Mouse (Mus musculus): ENCODE measurements around the gene Plgrkt.

The Plgrkt gene

GRCm38 (mm10) chr19:29354895-29355877, 12.0 kb downstream of the Plgrkt start:
- peak; percentile 74 to 92 for DNase-seq (ENCODE audit: low spot score in 2 of 2)

- no peak for DNase-seq (ENCODE audit: low spot score in 2 of 2)
These were observed 16.2 kb downstream of the Plgrkt start for GRCm38 (mm10) chr19:29350991-29351390.

DNA sequence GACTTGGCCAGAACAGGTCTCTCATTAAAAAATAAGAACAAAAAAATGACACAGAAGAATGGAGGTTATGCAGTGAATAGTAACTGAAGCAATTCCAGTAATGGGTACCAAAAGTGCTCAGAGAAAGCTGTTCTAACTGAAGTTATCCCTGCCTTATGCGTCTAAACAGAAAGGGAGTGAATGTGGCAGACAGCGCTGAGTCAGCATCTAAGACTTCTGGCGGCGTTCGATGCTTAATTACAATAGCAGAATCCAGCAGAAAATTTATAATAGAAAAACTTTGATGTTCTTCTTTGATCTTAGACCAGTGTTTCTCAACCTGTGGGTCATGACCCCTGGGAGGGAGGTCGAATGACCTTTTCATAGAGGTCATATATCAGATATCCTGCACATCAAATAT, 21.6 kb downstream of the Plgrkt start:
- no peak for DNase-seq (ENCODE audit: low spot score in 2 of 2)

DNA sequence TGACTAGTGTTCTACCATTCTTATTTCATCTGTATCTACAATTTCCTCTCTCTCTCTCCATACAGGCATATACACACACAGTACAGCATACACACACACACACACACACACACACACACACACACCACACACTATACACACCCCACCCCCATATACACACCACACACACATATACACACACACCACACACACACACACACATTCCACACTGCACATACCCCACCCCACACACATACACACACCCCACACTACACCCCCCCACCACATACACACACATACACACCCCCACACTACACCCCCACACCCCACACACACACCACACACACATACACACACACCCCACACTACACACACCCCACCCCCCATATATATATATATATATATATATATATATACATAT, 22.3 kb downstream of the Plgrkt start:
- DNase-seq (ENCODE audit: low spot score in 2 of 2), result no peak

GRCm38 (mm10) chr19:29342281-29342680, 24.9 kb downstream of the Plgrkt start:
- no peak for DNase-seq (ENCODE audit: low spot score in 2 of 2)

- DNase-seq (ENCODE audit: low spot score in 2 of 2), result no peak
These were observed 26.2 kb downstream of the Plgrkt start for GRCm38 (mm10) chr19:29341029-29341428.

GRCm38 (mm10) chr19:29336624-29337023, 30.6 kb downstream of the Plgrkt start:
- no peak for DNase-seq (ENCODE audit: low spot score in 2 of 2)

GRCm38 (mm10) chr19:29334068-29334745, 33.0 kb downstream of the Plgrkt start, which contains the start of gene Rln1:
Rln1 (minus strand) TSS chr19:29334670.
- DNase-seq (ENCODE audit: low spot score in 2 of 2), result peak; percentile 22 to 64

DNA sequence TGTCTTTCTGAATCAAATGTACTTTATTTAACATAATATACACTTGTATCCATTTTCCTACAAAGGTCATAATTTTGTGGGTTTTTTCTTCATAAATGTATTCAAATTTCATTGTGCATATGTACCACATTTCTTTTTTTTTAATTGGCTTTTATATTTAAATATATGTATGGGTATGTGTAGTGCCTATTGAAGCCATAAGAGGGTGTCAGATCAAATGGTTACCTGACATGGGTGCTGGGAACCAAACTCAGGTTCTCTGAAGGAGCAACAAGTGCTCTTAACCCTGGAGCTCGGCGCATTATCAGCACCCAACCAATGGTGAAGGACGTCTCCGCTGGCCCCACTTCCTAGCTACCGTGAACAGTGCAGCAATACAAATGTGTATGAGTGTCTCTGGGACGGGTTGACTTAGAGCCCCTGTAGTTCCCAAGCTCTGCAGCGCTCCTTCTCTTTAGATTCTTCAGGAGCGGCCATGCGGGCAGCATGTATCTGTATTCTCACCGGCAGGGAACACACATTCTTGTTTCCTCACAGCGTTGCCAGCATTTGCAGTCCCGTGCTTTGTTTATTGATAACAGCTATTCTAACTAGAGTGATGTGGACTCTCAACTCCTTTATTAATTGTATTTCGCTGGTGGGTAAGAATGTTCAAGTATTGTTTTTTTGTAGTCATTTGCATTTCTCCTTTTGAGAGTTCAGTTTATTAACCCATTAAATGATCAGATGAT, 40.2 kb downstream of the Plgrkt start:
- DNase-seq (ENCODE audit: low spot score in 2 of 2), result no peak

- no peak for DNase-seq (ENCODE audit: low spot score in 2 of 2)
These were observed 40.8 kb downstream of the Plgrkt start for GRCm38 (mm10) chr19:29326396-29326795.

- no peak for DNase-seq (ENCODE audit: low spot score in 2 of 2)
These were observed 41.4 kb downstream of the Plgrkt start for GRCm38 (mm10) chr19:29325852-29326180.

GRCm38 (mm10) chr19:29325053-29325851, 41.9 kb downstream of the Plgrkt start, which contains the start of gene Insl6:
Insl6 (minus strand) TSS chr19:29325356.
- peak; percentile 64 to 79 for DNase-seq (ENCODE audit: low spot score in 2 of 2)

GRCm38 (mm10) chr19:29323416-29324049, 43.7 kb downstream of the Plgrkt start:
- DNase-seq (ENCODE audit: low spot score in 2 of 2), result no peak

- DNase-seq (ENCODE audit: low spot score in 2 of 2), result no peak
These were observed 54.5 kb downstream of the Plgrkt start for GRCm38 (mm10) chr19:29312661-29313060.

DNA sequence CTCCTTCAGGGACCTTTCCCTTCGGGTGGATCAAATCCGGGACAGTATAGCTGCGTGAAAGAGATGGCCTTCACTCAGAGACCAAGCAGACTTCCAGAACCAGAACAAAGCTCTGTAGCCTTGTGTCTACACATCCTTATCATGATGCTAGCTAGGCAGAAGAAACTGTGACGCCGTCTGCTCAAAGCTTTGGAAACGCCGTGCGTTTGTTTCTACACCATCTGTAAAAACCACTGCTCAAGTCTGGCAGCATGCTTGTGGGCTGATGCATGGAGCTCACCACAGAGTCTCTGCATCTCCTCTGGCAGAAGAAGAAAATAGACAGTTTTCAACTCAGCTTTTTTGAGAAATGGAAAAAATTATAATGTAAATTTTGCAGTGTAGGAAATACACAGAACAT, 55.4 kb downstream of the Plgrkt start:
- no peak for DNase-seq (ENCODE audit: low spot score in 2 of 2)

DNA sequence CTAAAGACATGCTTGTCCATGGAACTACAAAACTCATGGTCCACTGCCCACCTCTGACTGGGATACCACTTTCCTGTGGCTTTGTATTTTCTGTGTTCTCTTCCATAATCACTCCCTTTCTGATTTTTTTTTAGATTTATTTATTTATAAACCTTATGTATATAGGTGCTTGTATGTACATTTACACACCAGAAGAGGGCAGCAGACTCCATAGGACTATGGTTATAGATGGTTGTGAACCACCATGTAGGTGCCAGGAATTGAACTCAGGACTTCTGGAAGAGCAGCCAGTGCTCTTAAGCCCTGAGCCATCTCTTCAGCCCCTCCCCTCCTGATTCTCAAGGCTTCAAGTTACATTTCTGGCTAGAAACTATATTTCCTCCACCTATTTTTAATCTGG, 58.4 kb downstream of the Plgrkt start:
- no peak for DNase-seq (ENCODE audit: low spot score in 2 of 2)

GRCm38 (mm10) chr19:29302119-29302518, 65.1 kb downstream of the Plgrkt start:
- DNase-seq (ENCODE audit: low spot score in 2 of 2), result no peak

- DNase-seq (ENCODE audit: low spot score in 2 of 2), result no peak
These were observed 66.3 kb downstream of the Plgrkt start for GRCm38 (mm10) chr19:29300919-29301318.
